Mouse (Mus musculus) liver, embryonic 16.5 days (tissue): ENCODE measurements around the gene Hoxc12. TPM values are rescaled to one million over a fixed set of nuclear protein-coding genes. Genes with fewer than 3 reads are reported as not detected.

Experiments used
- ATAC-seq: fragments of 200-750 bp; cut with Nextera tagmentation; 2 replicates; pipeline ENCODE4 v1.8.0; 2017; ENCODE audit warnings: low read depth, mild to moderate bottlenecking, moderate number of reproducible peaks, moderate library complexity
- H3K27ac ChIP-seq: fragments of 300-500 bp; sonication (generic); 2 replicates; pipeline ENCODE4 v1.5.1; 2014; ENCODE audit warnings: mild to moderate bottlenecking, low read length
- H3K27me3 ChIP-seq: fragments of 300-500 bp; sonication (generic); 2 replicates; pipeline ENCODE4 v1.6.1; 2014; ENCODE audit warnings: low read depth, low read length, mixed read lengths; ENCODE audit not compliant: control insufficient read depth, insufficient read depth
- H3K36me3 ChIP-seq: fragments of 300-500 bp; sonication (generic); 2 replicates; pipeline ENCODE4 v1.6.1; 2014; ENCODE audit warnings: mild to moderate bottlenecking; ENCODE audit not compliant: control insufficient read depth, insufficient read depth
- H3K4me1 ChIP-seq: fragments of 300-500 bp; sonication (generic); 2 replicates; pipeline ENCODE4 v1.6.1; 2014; ENCODE audit warnings: low read depth, low read length, mixed read lengths; ENCODE audit not compliant: control insufficient read depth
- H3K4me2 ChIP-seq: fragments of 300-500 bp; sonication (generic); 2 replicates; pipeline ENCODE4 v1.6.1; 2014; ENCODE audit warnings: low read depth, low read length, mixed read lengths
- H3K4me3 ChIP-seq: fragments of 300-500 bp; sonication (generic); 2 replicates; pipeline ENCODE4 v1.5.1; 2014; ENCODE audit warnings: low read depth, mild to moderate bottlenecking, low read length
- H3K9ac ChIP-seq: fragments of 300-500 bp; sonication (generic); 2 replicates; pipeline ENCODE4 v1.6.1; 2014; ENCODE audit warnings: low read depth, low read length
- H3K9me3 ChIP-seq: fragments of 300-500 bp; sonication (generic); replicated peaks from 2 replicates; pipeline ENCODE4 v1.6.1; 2016; ENCODE audit warnings: low read length; ENCODE audit not compliant: control insufficient read depth
- WGBS: fragments of 180-500 bp; shearing (Covaris S2); extraction: QIAGEN DNeasy Blood & Tissue Kit; methylation state at CpG from one replicate; pipeline ENCODE4 v1.1.7; 2014; ENCODE audit not compliant: insufficient replicate concordance; 5-methylcytosine and 5-hydroxymethylcytosine counted together
- polyA plus RNA-seq: library from polyadenylated mRNA; unstranded; fragments of >200 nt; fragmentation: Nextera tagmentation; extraction: Ambion mirVana; gene quantifications from 2 replicates; pipeline ENCODE4 v1.2.1, GENCODE M21; 2015

Hoxc12 gene
- polyA plus RNA-seq, 1 experiment from 2014 or later = not detected

- peaks cover 98% of the 10 kb centered on the region for H3K27me3 ChIP-seq
- peak overlapping the region; percentile 8; the same call in 1 of the 2 replicates for H3K4me2 ChIP-seq
Observed at GRCm38 (mm10) chr15:102976631-102977422, 40.3 kb downstream of the Hoxc12 start.

DNA sequence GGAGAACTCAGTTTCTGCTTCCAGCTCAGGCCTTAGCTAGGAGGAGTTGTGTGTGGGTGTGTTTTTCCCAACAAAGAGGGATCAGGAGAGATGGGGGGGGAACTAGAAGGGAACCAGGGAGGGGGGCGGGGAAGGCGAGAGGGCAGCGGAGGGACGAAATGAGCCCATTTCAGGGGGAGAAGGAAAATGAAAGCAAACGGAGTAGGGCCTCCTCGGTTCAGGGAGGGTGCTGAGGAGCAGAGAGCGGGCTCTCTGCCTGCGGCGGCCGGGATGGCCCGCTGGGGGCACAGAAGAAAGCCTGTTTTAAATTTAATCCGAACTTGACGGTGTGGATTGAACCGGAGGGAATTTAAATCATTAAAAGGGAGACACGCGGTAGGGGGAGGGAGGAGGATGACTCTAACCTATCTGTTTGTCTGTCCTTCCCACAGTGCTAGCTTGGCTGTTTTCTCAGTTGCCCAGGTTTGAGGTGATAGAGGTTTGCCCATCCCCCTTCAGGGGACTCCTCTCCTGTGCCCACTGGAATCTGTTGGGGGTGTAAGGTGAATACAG lies 40.9 kb downstream of the Hoxc12 start:
- Histone ChIP-seq H3K4me2 (peak overlapping the region; percentile 8; the same call in 1 of the 2 replicates), H3K4me3 (peak overlapping the region; percentile 19; the same call in 1 of the 2 replicates), H3K9me3 (no peaks in the 10 kb centered on the region), H3K4me1 (no peaks in the 10 kb centered on the region), H3K9ac (no peak overlapping the region), H3K27me3 (peaks cover 98% of the 10 kb centered on the region), H3K27ac (no peak overlapping the region), H3K36me3 (no peaks in the 10 kb centered on the region)
- no peak for ATAC-seq
- 5% methylated on average over 16 of the region's 16 CpGs for WGBS

More at GRCm38 (mm10) chr15:102976631-102977422, 40.3 kb downstream of the Hoxc12 start:
- ATAC-seq = no peak
- H3K9ac ChIP-seq = no peak overlapping the region
- no peaks in the 10 kb centered on the region for H3K36me3 ChIP-seq
- H3K27ac ChIP-seq = no peak overlapping the region
- WGBS = 2% methylated on average over 37 of the region's 37 CpGs
- H3K9me3 ChIP-seq = no peaks in the 10 kb centered on the region
- H3K4me1 ChIP-seq = no peaks in the 10 kb centered on the region
- H3K4me3 ChIP-seq = peak overlapping the region; percentile 19; the same call in 1 of the 2 replicates

DNA sequence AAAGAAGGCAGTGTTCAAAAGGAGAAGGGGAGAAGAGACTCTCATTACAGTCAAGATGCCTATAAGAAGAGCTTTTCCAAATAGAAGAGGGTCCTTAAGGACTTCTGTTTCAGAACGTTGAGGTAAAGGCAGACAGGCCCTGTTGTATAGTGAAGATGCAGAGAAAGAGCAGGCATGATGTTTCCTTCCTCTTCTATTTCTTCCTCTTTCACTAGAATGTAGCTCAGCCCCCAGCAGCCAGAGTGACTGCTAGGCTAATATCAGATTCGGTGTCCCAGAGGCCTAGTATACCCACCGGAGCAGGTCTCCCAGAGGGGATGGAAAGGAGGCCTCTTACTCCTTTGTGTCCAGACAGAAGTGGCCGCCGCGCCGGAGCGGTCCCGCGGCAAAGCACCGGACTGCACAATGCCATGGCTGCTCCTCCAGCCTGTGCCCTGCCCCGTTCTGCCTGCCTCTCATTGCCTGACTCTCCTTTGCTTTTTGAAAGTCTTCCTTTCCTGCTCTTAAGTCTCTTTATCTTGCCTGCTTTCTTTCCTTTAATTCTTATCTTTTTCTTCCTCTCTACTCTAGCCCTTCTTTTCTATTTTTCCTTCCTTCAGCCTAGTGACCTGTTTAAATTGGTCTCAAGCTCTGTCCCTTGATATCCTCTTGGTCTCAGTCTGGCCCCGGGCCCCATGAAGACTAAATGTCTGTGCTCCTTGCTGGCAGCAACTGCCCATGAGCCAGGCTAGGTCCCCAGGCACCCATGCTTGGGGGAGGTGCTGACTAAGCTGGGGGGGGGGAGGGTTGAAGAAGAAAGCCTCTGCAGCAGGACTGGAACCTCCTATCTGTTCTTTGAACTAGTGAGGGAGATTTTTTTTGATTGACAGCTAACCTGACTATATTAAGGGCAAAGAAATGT lies 42.3 kb downstream of the Hoxc12 start:
- no peak overlapping the region for H3K4me3 ChIP-seq
- H3K36me3 ChIP-seq = no peaks in the 10 kb centered on the region
- 1% methylated on average over 13 of the region's 13 CpGs for WGBS
- no peaks in the 10 kb centered on the region for H3K9me3 ChIP-seq
- H3K27me3 ChIP-seq = peaks cover 97% of the 10 kb centered on the region
- no peak overlapping the region for H3K27ac ChIP-seq
- H3K9ac ChIP-seq = no peak overlapping the region
- H3K4me1 ChIP-seq = no peaks in the 10 kb centered on the region
- H3K4me2 ChIP-seq = no peak overlapping the region
- no peak for ATAC-seq

GRCm38 (mm10) chr15:102979936-102980335 lies 43.4 kb downstream of the Hoxc12 start:
- whole genome bisulfite sequencing = 23% methylated on average over 1 of the region's 1 CpGs
- Histone ChIP-seq H3K36me3 (no peaks in the 10 kb centered on the region), H3K9ac (no peak overlapping the region), H3K27me3 (peaks cover 99% of the 10 kb centered on the region), H3K4me2 (no peak overlapping the region), H3K27ac (no peak overlapping the region), H3K4me3 (no peak overlapping the region), H3K4me1 (no peaks in the 10 kb centered on the region), H3K9me3 (no peaks in the 10 kb centered on the region)
- no peak for ATAC-seq

GRCm38 (mm10) chr15:102980352-102980751 lies 43.8 kb downstream of the Hoxc12 start:
- Histone ChIP-seq H3K36me3 (no peaks in the 10 kb centered on the region), H3K4me3 (no peak overlapping the region), H3K9ac (no peak overlapping the region), H3K9me3 (no peaks in the 10 kb centered on the region), H3K27me3 (peaks cover 99% of the 10 kb centered on the region), H3K27ac (no peak overlapping the region), H3K4me2 (no peak overlapping the region), H3K4me1 (no peaks in the 10 kb centered on the region)
- no peak for ATAC-seq
- 5% methylated on average over 11 of the region's 11 CpGs for WGBS

GRCm38 (mm10) chr15:102980912-102981311 lies 44.4 kb downstream of the Hoxc12 start:
- no peak overlapping the region for H3K4me2 ChIP-seq
- H3K4me1 ChIP-seq = no peaks in the 10 kb centered on the region
- H3K27me3 ChIP-seq = peaks cover 99% of the 10 kb centered on the region
- no peak overlapping the region for H3K9ac ChIP-seq
- no peaks in the 10 kb centered on the region for H3K9me3 ChIP-seq
- ATAC-seq = no peak
- WGBS = under 1% methylated on average over 14 of the region's 14 CpGs
- no peak overlapping the region for H3K27ac ChIP-seq
- H3K36me3 ChIP-seq = no peaks in the 10 kb centered on the region
- no peak overlapping the region for H3K4me3 ChIP-seq

GRCm38 (mm10) chr15:102981379-102982288 lies 45.1 kb downstream of the Hoxc12 start:
- ATAC-seq = no peak
- H3K4me2 ChIP-seq = peak overlapping the region; percentile 25; the same call in 1 of the 2 replicates
- no peak overlapping the region for H3K27ac ChIP-seq
- H3K27me3 ChIP-seq = peaks cover 99% of the 10 kb centered on the region
- H3K9ac ChIP-seq = no peak overlapping the region
- WGBS = under 1% methylated on average over 88 of the region's 88 CpGs
- peak overlapping the region; percentile 23; the same call in 1 of the 2 replicates for H3K4me3 ChIP-seq
- H3K36me3 ChIP-seq = no peaks in the 10 kb centered on the region
- H3K9me3 ChIP-seq = no peaks in the 10 kb centered on the region
- no peaks in the 10 kb centered on the region for H3K4me1 ChIP-seq

- Histone ChIP-seq H3K4me3 (no peak overlapping the region), H3K4me1 (no peaks in the 10 kb centered on the region), H3K27me3 (peaks cover 99% of the 10 kb centered on the region), H3K27ac (no peak overlapping the region), H3K9ac (no peak overlapping the region), H3K9me3 (no peaks in the 10 kb centered on the region), H3K4me2 (no peak overlapping the region), H3K36me3 (no peaks in the 10 kb centered on the region)
- WGBS = 3% methylated on average over 12 of the region's 12 CpGs
- ATAC-seq = no peak
Observed at GRCm38 (mm10) chr15:102983716-102984115, 47.2 kb downstream of the Hoxc12 start.
